Mouse (Mus musculus) frontal cortex, adult (tissue): ENCODE measurements at regions not wholly inside any gene's neighbourhood (a gene's known extent, or its start where the extent isn't known, plus 50 kb on each side); places are given as distances from the start of the nearest gene placed in this dataset.

Source experiments
- ATAC-seq: cut with Nextera tagmentation; 2 replicates; pipeline ENCODE4 v1.9.2; 2017; ENCODE audit warnings: mild to moderate bottlenecking, moderate library complexity, mixed read lengths; ENCODE audit not compliant: low TSS enrichment

GRCm38 (mm10) chr16:84318091-84318490 is 196.8 kb upstream of the A730009L09Rik start:
- ATAC-seq: no peak

GRCm38 (mm10) chr16:84321569-84321968 is 193.4 kb upstream of the A730009L09Rik start:
- no peak for ATAC-seq

- no peak for ATAC-seq
Observed at GRCm38 (mm10) chr16:84330293-84330692, 184.6 kb upstream of the A730009L09Rik start.

GRCm38 (mm10) chr16:84346089-84346488 is 168.8 kb upstream of the A730009L09Rik start:
- no peak for ATAC-seq

GRCm38 (mm10) chr16:84355118-84355517 is 159.8 kb upstream of the A730009L09Rik start:
- ATAC-seq: peak; percentile 82

GRCm38 (mm10) chr16:84365969-84366368 is 149.0 kb upstream of the A730009L09Rik start:
- ATAC-seq: peak; percentile 98

- ATAC-seq: peak; percentile 86
Observed at GRCm38 (mm10) chr16:84368928-84369682, 145.8 kb upstream of the A730009L09Rik start.

- no peak for ATAC-seq
Observed at GRCm38 (mm10) chr16:84378461-84378860, 136.5 kb upstream of the A730009L09Rik start.

- no peak for ATAC-seq
Observed at GRCm38 (mm10) chr16:84391756-84392155, 123.2 kb upstream of the A730009L09Rik start.

GRCm38 (mm10) chr16:84394895-84395294 is 120.0 kb upstream of the A730009L09Rik start:
- ATAC-seq: no peak

GRCm38 (mm10) chr16:84421650-84422049 is 93.3 kb upstream of the A730009L09Rik start:
- ATAC-seq: no peak

- ATAC-seq: no peak
Observed at GRCm38 (mm10) chr16:84426990-84427540, 87.9 kb upstream of the A730009L09Rik start.

GRCm38 (mm10) chr16:84456596-84456995 is 58.3 kb upstream of the A730009L09Rik start:
- no peak for ATAC-seq

GRCm38 (mm10) chr16:84462150-84462549 is 52.8 kb upstream of the A730009L09Rik start:
- no peak for ATAC-seq
